Comparison of ENCODE assay signal across 8 mouse cellular contexts in the genomic region with DNA sequence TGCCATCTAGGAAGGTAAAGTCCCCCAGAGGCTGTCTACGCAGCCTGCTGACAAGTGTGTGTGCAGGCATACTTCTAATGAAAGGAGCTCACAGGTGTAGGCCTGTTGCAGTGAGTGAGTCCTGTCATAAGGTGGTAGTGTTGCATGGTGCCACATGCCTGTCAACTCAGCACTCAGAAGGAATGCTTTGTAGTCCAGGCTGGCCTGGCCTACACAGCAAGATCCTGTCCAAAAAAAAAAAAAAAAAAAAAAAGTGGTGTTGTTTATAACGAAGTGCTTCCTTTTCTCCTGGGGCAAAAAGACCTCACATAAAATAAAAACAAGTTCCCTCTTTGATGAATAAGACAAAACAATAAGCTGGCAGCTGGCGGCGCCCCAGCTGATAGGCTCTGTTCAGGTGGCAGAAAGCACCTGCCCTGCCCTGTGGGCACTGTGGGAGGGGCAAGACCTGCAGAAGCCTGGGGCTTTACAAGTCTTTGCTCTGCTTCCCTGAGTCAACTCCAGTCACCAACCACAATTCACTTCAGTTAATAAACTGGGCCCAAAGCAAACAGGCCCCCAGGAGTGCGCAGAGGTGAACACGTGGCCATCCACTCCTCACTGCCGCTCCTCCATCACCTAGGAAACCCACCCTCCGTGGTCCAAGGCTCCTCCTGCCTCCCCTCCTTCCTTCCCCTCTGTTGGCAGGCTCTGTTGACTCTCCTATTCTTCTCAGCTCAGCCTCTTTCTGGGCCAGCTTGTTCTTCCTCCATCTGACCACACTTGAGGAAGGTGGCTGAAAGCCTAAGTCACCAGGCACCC. TPM values are rescaled to one million over a fixed set of nuclear protein-coding genes. Genes with fewer than 3 reads are reported as not detected.
DNase-seq lines count a peak whose midpoint lies in the region; ATAC-seq and TF ChIP-seq lines count a peak whose summit lies in the region.

No protein-coding gene starts in this region.

- H3K4me2 ChIP-seq in forebrain, embryonic 15.5 days (replicated peaks) = no peak overlapping the region
- H3K4me2 ChIP-seq in kidney, postnatal 0 days (ENCODE audit: low read length) = no peak overlapping the region

- H3K9me3 ChIP-seq in forebrain, embryonic 15.5 days = no peaks in the 10 kb centered on the region
- H3K9me3 ChIP-seq in kidney, postnatal 0 days (replicated peaks; ENCODE audit: low read length) = no peaks in the 10 kb centered on the region

- 41% methylated on average over 8 of the region's 8 CpGs for WGBS in forebrain, embryonic 15.5 days
- 32% methylated on average over 8 of the region's 8 CpGs for WGBS in kidney, postnatal 0 days

- H3K27me3 ChIP-seq in forebrain, embryonic 15.5 days = no peaks in the 10 kb centered on the region
- no peaks in the 10 kb centered on the region for H3K27me3 ChIP-seq in kidney, postnatal 0 days (ENCODE audit: insufficient read depth, low read length)

- H3K36me3 ChIP-seq in forebrain, embryonic 15.5 days = no peaks in the 10 kb centered on the region
- H3K36me3 ChIP-seq in kidney, postnatal 0 days (ENCODE audit: insufficient read depth, low read length) = no peaks in the 10 kb centered on the region

- peak; percentile 59 to 65 for DNase-seq in layer of hippocampus, adult 8-10 months (ENCODE audit: low spot score in 2 of 2)
- DNase-seq in layer of hippocampus, adult 9-10 months (ENCODE audit: low spot score) = no peak
- peak; percentile 55 for DNase-seq in NIH3T3 (ENCODE audit: low read depth)
- peak; percentile 45 for DNase-seq in kidney, postnatal 0 days (ENCODE audit: low spot score)
- peak; percentile 67 to 83 for DNase-seq in thymus, postnatal 36 days
- no peak for DNase-seq in embryo, embryonic 10 days (ENCODE audit: low spot score)

- peaks cover 8% of the 10 kb centered on the region for H3K4me1 ChIP-seq in forebrain, embryonic 15.5 days
- 0 out of 2 replicates have a peak, but pooled peaks cover 6% of the 10 kb centered on the region for H3K4me1 ChIP-seq in kidney, postnatal 0 days (replicated peaks; ENCODE audit: insufficient read depth, low read length)

- no peak overlapping the region for H3K9ac ChIP-seq in forebrain, embryonic 15.5 days (replicated peaks)
- no peak overlapping the region for H3K9ac ChIP-seq in kidney, postnatal 0 days (ENCODE audit: low read depth, low read length)

- peak; percentile 69; the same call in 1 of the 2 replicates for ATAC-seq in forebrain, embryonic 15.5 days (replicated peaks)
- peak; percentile 61; the same call in 1 of the 2 replicates for ATAC-seq in kidney, postnatal 0 days (replicated peaks; ENCODE audit: low FRiP score, low read depth)
- peak; percentile 23; the same call in 1 of the 2 replicates for ATAC-seq in megakaryocyte, adult 5-6 weeks (ENCODE audit: poor library complexity, severe bottlenecking)

- H3K27ac ChIP-seq in forebrain, embryonic 15.5 days (replicated peaks) = no peak overlapping the region
- H3K27ac ChIP-seq in kidney, postnatal 0 days = no peak overlapping the region; the same call in 1 of the 2 replicates

- TF ChIP-seq CTCF in kidney, postnatal 0 days (IDR thresholded peaks at IDR 0.05; ENCODE audit: low read depth) = peak; percentile 68

- no peak overlapping the region for H3K4me3 ChIP-seq in forebrain, embryonic 15.5 days
- no peak overlapping the region for H3K4me3 ChIP-seq in kidney, postnatal 0 days (replicated peaks; ENCODE audit: low read depth, low read length)

RNA-seq across cellular contexts. Expression of gene Mical2, which starts 12.5 kb away (rescaled TPM):
- 100 to 1,000 TPM; 538 to 639 (median 590) TPM for total RNA-seq in layer of hippocampus, adult 8-10 months (2022)
- polyA plus RNA-seq in forebrain, embryonic 15.5 days (2015; fragmentation: Nextera tagmentation; extraction: Ambion mirVana) = 5.9 and 7.0 TPM in 2 replicates
- 5.1 and 5.7 TPM in 2 replicates for polyA plus RNA-seq in kidney, postnatal 0 days (2015; fragmentation: Nextera tagmentation; extraction: Ambion mirVana)
- total RNA-seq in megakaryocyte, adult 5-6 weeks (2015) = 1.1 and 1.8 TPM in 2 replicates
- total RNA-seq in megakaryocyte, adult 5-6 weeks (2017) = 0.69 and 1.1 TPM in 2 replicates

RNA-seq across cellular contexts. Expression of gene Dkk3, which starts 54.3 kb away (rescaled TPM):
- total RNA-seq in layer of hippocampus, adult 8-10 months (2022) = 100 to 1,000 TPM; 256 to 294 (median 274) TPM
- 22.3 and 25.9 TPM in 2 replicates for polyA plus RNA-seq in forebrain, embryonic 15.5 days (2015; fragmentation: Nextera tagmentation; extraction: Ambion mirVana)
- 23.8 and 26.5 TPM in 2 replicates for polyA plus RNA-seq in kidney, postnatal 0 days (2015; fragmentation: Nextera tagmentation; extraction: Ambion mirVana)
- total RNA-seq in megakaryocyte, adult 5-6 weeks (2015) = 0.16 TPM in 1 of 2 replicates, not detected in the other
- total RNA-seq in megakaryocyte, adult 5-6 weeks (2017) = not detected in 2 replicates

Comparison
In these comparisons a context has a peak if more than half of its experiments do, and no peak if none do; other contexts are left out.
1. DNase-seq: peak in layer of hippocampus, adult 8-10 months (2 of 2), NIH3T3 (single experiment), kidney, postnatal 0 days (single experiment) and thymus, postnatal 36 days (2 of 2); none in layer of hippocampus, adult 9-10 months (single experiment) and embryo, embryonic 10 days (single experiment).
2. RNA of gene Mical2, which starts 12.5 kb away (total RNA-seq): 538 to 639 TPM in layer of hippocampus, adult 8-10 months; 0.69 to 1.8 TPM in megakaryocyte, adult 5-6 weeks; every median in the first group is over 100 times any median in the second.
3. RNA of gene Dkk3, which starts 54.3 kb away (total RNA-seq): 256 to 294 TPM in layer of hippocampus, adult 8-10 months; 0.16 TPM in megakaryocyte, adult 5-6 weeks; every median in the first group is over 100 times any median in the second.
4. Peak in every context shown above with its lines, with median percentiles within 50 percentile points of each other: ATAC-seq.